ENCODE assay signal across 9 mouse cellular contexts in genomic region chr6:29270961-29271360, GRCm38 (mm10). TPM values are rescaled to one million over a fixed set of nuclear protein-coding genes. Genes with fewer than 3 reads are reported as not detected.
A peak's percentile ranks its signal among the peaks of the same experiment; 100 is the strongest.
DNase-seq lines count a peak whose midpoint lies in the region; ATAC-seq and TF ChIP-seq lines count a peak whose summit lies in the region.
"Had no signal": no experiment of that assay in that cellular context is flagged by ENCODE, and none has a peak within 500 bp of the region (broad histone marks: within the 10 kb centered on the region; RNA-seq: fewer than 3 reads in every experiment).

No protein-coding gene starts in this region.

- H3K4me1 ChIP-seq in liver, postnatal 0 days (ENCODE audit: insufficient read depth) = peaks cover 26% of the 10 kb centered on the region
- peaks cover 8% of the 10 kb centered on the region for H3K4me1 ChIP-seq in hindbrain, embryonic 14.5 days (replicated peaks; ENCODE audit: control insufficient read depth, insufficient read depth, low read length)

- H3K4me2 ChIP-seq in liver, postnatal 0 days (ENCODE audit: low read depth, low read length) = peak overlapping the region; percentile 57
- H3K4me2 ChIP-seq in hindbrain, embryonic 14.5 days (replicated peaks) = no peak overlapping the region

- H3K27ac ChIP-seq in liver, postnatal 0 days (ENCODE audit: low read depth) = peak overlapping the region; percentile 95
- H3K27ac ChIP-seq in hindbrain, embryonic 14.5 days = no peak overlapping the region

- H3K36me3 ChIP-seq in liver, postnatal 0 days (replicated peaks; ENCODE audit: insufficient read depth, low read length) = peaks cover 9% of the 10 kb centered on the region; the same call in 1 of the 2 replicates
- peaks cover 13% of the 10 kb centered on the region for H3K36me3 ChIP-seq in hindbrain, embryonic 14.5 days (replicated peaks; ENCODE audit: control insufficient read depth, insufficient read depth)

- peak; percentile 49 for ATAC-seq in liver, postnatal 0 days
- no peak for ATAC-seq in hindbrain, embryonic 14.5 days (ENCODE audit: low FRiP score)

- no peak for TF ChIP-seq EP300 in liver, postnatal 0 days (IDR thresholded peaks at IDR 0.05; ENCODE audit: low read depth)

- no peaks in the 10 kb centered on the region for H3K27me3 ChIP-seq in liver, postnatal 0 days (ENCODE audit: insufficient read depth, low read length)
- no peaks in the 10 kb centered on the region for H3K27me3 ChIP-seq in hindbrain, embryonic 14.5 days (ENCODE audit: control insufficient read depth, insufficient read depth, low read length)

- 2% methylated on average over 8 of the region's 8 CpGs for WGBS in liver, postnatal 0 days (ENCODE audit: insufficient replicate concordance)
- WGBS in hindbrain, embryonic 14.5 days = 22% methylated on average over 8 of the region's 8 CpGs

- intact Hi-C loops in heart, postnatal 10 days (cut with DNase I) = no loop called here

- H3K4me3 ChIP-seq in liver, postnatal 0 days (ENCODE audit: low read depth, low read length) = peak overlapping the region; percentile 27
- no peak overlapping the region for H3K4me3 ChIP-seq in hindbrain, embryonic 14.5 days (replicated peaks; ENCODE audit: low read length)

- no peaks in the 10 kb centered on the region for H3K9me3 ChIP-seq in liver, postnatal 0 days (ENCODE audit: low read length)
- no peaks in the 10 kb centered on the region for H3K9me3 ChIP-seq in hindbrain, embryonic 14.5 days (ENCODE audit: control insufficient read depth, low read length)

- DNase-seq in A20 (ENCODE audit: low read depth, low spot score) (peak; percentile 82), NIH3T3 (ENCODE audit: low read depth) (peak; percentile 74), MN1 (ENCODE audit: low spot score) (no peak)
- peak; percentile 54 to 60 for DNase-seq in heart, postnatal 10 days
- peak; percentile 60 for DNase-seq in liver, postnatal 0 days
- DNase-seq in retina, postnatal 1 day = no peak
- DNase-seq in urinary bladder, postnatal 25 days (ENCODE audit: low spot score) = no peak
- no peak for DNase-seq in hindbrain, embryonic 14.5 days (ENCODE audit: low spot score)

- H3K9ac ChIP-seq in liver, postnatal 0 days (replicated peaks) = peak overlapping the region; percentile 53
- H3K9ac ChIP-seq in hindbrain, embryonic 14.5 days = no peak overlapping the region

- no peak for TF ChIP-seq CTCF in liver, postnatal 0 days (IDR thresholded peaks at IDR 0.05; ENCODE audit: low read depth)

RNA-seq across cellular contexts. Expression of gene Hilpda, which starts 1.3 kb away (rescaled TPM):
- total RNA-seq in heart, postnatal 10 days (2021) = 1 to 10 TPM; 7.3 to 9.8 TPM
- 24.1 and 29.0 TPM in 2 replicates for polyA plus RNA-seq in liver, postnatal 0 days (2015; fragmentation: Nextera tagmentation; extraction: Ambion mirVana)
- 29.1 and 34.2 TPM in 2 replicates for polyA plus RNA-seq in hindbrain, embryonic 14.5 days (2014; fragmentation: Nextera tagmentation; extraction: Ambion mirVana)

RNA-seq across cellular contexts. Expression of gene Fam71f2, which starts 8.4 kb away (rescaled TPM):
- not detected for total RNA-seq in heart, postnatal 10 days (2021)
- 0.11 and 0.28 TPM in 2 replicates for polyA plus RNA-seq in liver, postnatal 0 days (2015; fragmentation: Nextera tagmentation; extraction: Ambion mirVana)
- 0.23 and 0.54 TPM in 2 replicates for polyA plus RNA-seq in hindbrain, embryonic 14.5 days (2014; fragmentation: Nextera tagmentation; extraction: Ambion mirVana)
- total RNA-seq: common myeloid progenitor, adult 5-6 weeks had no signal

RNA-seq across cellular contexts. Expression of gene Fam71f1, which starts 48.0 kb away (rescaled TPM):
- total RNA-seq in heart, postnatal 10 days (2021) = not detected
- polyA plus RNA-seq in liver, postnatal 0 days (2015; fragmentation: Nextera tagmentation; extraction: Ambion mirVana) = not detected in 2 replicates
- polyA plus RNA-seq in hindbrain, embryonic 14.5 days (2014; fragmentation: Nextera tagmentation; extraction: Ambion mirVana) = not detected in 2 replicates
- total RNA-seq: common myeloid progenitor, adult 5-6 weeks had no signal

RNA-seq across cellular contexts. Expression of gene Impdh1, which starts 54.8 kb away (rescaled TPM):
- total RNA-seq in heart, postnatal 10 days (2021) = 10 to 100 TPM; 35.2 to 41.5 TPM
- polyA plus RNA-seq in liver, postnatal 0 days (2015; fragmentation: Nextera tagmentation; extraction: Ambion mirVana) = 7.3 and 7.7 TPM in 2 replicates
- 60.8 and 65.0 TPM in 2 replicates for polyA plus RNA-seq in hindbrain, embryonic 14.5 days (2014; fragmentation: Nextera tagmentation; extraction: Ambion mirVana)

Comparison
In these comparisons a context has a peak if more than half of its experiments do, and no peak if none do; other contexts are left out.
1. DNase-seq: peak in A20 (single experiment), NIH3T3 (single experiment), heart, postnatal 10 days (2 of 2) and liver, postnatal 0 days (single experiment); none in retina, postnatal 1 day (single experiment), urinary bladder, postnatal 25 days (single experiment), hindbrain, embryonic 14.5 days (single experiment) and MN1 (single experiment).